Mouse (Mus musculus) retina, postnatal 1 day (tissue): ENCODE data around the gene Artn.
A peak's percentile ranks its signal among the peaks of the same experiment; 100 is the strongest.

ENCODE experiments used
- DNase-seq: peaks from one replicate; pipeline ENCODE4 v3.0.0-alpha.2; 2012

Gene Artn

DNA sequence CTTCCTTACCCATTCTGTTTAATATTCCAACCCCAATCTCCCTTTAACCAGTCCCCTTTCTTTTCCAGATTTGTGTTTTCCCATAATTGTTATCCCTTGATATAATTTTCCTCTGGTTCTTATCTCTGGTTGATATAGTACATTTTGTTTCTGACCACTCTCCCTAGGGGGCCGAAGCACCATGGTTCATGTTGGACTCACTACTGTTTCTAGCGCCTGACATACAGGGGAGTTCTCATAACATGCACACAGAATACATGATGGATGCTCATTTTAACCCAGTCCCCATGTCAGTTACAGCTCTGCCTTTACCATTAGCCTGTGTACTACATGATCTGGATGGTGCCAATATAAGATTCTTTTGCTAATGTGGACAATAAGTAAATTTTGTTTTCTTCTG, 41.6 kb downstream of the Artn start:
- DNase-seq: no peak

DNA sequence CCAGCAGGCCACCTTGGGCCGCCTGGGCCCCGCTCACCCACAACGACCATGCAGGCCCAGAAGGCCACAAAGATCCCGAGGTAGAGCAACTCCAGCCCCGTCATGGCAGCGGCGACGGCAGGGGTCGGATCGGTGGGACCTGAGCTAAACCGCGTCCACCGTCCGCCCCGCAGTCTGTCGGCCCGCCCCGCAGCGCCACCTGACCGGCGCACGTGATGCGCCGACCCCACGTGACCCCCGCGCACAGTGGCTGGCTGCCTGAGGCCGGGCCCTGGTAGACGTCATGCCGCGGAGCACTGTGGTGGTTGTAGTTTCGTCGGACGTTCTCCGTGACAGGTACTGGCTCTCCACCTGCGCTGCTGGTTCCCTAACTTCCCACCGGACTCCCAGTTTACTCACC, 42.4 kb downstream of the Artn start, which contains the start of gene Atp6v0b:
Atp6v0b (minus strand) TSS at position 201 of the 400 bp plus-strand sequence.
- peak; percentile 92 for DNase-seq

DNA sequence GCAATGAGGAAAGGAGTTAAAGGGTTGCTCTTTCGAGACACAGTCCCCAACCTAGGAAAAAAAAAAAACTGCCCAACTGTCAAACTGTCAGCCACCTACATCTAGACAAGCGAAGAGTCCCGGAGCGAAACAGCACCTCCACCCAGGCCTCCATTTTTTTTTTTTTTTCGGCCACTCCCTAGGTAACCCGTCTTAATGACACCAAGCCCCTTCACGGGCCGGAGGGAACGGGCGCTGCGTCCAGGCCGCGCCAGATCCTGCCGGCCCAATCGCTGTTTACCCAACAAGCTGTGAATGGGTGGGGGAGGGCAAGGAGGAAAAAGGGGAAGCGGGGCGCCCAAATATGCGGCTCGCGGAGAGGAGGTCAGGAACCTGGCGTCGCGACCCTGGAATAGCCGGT, 42.9 kb downstream of the Artn start:
- no peak for DNase-seq

DNA sequence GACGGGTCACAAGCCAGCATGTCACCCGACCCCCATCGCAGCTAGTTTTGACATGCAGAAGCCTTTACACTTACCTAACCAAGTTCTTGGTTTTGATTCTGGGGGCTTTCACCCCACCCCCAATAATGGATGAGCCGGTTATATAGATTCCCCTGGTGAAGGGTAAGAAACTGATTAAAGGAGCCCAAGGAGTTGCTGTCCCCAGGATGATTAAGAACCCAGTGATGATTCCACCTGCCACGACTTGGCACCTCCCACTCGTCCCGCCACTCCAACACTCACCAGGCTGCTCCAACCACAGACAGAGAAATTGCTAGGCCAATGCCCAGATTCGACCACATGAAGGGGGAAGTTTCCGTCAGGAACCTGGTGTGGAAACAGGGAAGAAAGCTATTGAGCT, 43.6 kb downstream of the Artn start:
- DNase-seq: no peak

DNA sequence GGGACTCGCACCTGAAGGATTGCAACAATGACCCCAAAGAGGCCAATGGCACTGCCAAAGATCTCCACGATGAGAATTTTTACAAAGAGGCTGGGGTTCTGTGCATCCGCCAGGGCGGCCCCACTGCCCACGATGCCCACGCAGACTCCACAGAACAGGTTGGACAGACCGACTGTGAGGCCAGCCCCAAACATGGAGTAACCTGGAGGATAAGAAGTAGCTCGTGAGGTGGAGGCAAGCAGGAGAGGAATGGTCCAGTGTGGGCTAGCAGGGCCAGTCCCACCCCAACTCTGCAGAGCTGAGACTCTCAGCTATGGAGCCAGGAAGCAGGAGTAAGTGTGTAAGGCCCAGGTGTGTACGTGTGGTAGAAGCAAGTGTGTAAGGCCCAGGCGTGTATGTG, 44.5 kb downstream of the Artn start:
- no peak for DNase-seq

DNA sequence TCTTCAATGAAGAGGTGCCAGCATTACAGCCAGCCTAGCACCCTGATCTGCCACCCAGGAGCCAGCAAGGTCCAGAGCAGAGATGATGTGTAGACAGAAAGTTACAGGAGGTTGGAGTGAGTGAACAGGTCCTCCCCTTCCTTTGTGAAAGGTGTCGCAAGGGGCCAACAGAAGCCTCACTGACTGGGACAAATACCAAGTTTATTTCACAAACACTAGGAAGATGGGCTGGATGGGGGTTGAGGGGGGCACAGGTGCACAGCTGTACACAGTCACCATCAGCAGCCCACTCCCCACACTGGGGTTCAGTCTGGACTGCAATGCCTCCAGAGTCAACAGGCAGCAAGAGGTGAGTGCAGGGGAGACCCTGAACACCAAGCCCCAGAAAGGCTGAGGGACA, 45.4 kb downstream of the Artn start:
- DNase-seq: no peak

DNA sequence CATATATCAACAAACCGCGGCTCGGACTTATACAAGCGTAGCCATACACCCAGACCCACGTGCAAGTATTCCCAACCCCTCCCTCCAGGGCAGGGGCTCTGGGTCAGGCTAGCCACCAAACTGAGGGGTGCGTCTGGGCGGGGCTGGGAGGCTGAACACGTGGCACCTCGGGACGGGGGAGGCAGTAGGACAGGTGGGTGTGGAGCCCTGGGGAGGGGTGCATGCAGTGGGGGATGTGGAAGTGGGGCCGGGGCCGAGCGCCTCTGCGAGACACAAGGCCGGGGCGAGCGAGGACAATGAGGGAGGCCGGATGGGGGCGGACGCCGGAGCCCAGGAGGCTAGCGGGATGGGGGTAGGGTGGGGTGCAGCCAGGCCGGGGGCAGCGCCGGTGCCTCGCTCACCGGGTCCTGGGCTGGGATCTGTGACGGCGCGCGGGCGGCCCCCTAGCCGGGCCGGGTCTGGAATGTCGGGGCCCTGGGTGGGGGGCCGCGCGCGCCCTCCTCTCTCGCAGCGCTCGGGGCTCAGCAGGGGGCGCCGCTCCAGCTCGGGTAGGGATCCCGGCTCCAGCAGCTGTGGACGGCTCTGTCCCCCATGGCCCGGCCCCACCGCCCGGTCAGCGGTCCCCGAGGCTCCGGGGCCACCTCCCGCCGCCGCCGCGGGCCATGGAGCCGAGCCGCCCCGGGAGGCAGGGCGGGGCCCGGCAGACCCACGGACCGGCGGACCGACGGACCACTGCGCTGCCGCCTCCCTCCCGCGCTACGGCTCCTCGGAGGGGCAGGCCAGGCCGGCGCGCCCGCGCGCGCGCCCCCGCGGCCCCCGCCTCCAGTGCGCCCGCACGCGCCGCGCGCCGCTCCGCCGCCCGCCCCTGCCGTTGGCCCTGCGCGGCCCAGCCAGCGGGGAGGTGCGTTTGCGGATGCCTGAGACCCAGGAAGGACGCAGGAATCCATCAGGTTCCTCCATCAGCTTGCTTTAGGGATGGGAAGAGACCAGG, 46.6 kb downstream of the Artn start, which contains the start of gene B4galt2:
B4galt2 (minus strand) TSS at position 787 of the 991 bp plus-strand sequence.
- DNase-seq: peak; percentile 70

DNA sequence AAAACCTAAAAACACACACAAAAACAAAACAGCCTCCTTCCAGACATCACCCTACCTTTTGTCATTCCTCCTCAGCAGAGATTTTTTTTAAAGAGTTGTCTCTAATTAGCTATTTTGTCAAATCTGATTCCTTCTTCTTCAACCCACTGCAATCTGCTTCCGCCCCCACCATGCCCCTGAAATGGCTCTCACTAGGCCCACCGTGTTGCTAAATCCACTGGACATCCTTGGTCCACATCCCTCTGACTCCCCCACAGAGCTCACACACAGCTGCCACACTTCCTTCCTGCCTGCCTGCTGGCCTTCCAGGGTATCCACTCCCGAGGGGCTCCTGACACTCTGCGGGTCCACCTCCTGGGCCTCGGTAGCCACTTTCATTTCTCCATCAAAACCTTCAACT, 50.9 kb downstream of the Artn start:
- no peak for DNase-seq

DNA sequence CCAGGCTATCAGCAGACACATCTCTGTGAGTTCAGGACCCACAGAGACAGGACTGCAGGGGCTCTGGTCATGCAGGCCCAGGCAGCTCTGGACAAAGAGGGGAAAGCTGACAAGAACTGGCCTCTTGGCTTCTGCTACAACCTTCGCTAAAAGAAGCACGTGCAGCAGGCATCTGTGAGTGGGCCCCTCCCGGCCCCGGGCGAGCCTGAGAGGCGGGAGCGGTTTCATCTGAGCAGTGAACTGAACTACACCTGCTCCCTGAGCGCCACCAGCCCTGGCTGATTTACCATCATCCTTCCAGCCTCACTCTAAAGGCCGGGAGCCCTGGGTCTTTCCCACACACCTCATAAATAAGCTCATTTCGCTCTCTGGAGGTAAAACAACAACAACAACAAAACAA, 51.3 kb downstream of the Artn start:
- no peak for DNase-seq
